Mouse (Mus musculus) stomach, postnatal 0 days (tissue): Measurements from ENCODE around the gene Rad51b.

Experiments
- CTCF ChIP-seq: IDR thresholded peaks from 2 replicates; pipeline ENCODE4 v1.5.1; 2016; ENCODE audit warnings: antibody characterized with exemption, low read depth, mild to moderate bottlenecking, moderate library complexity
- EP300 ChIP-seq: optimal IDR thresholded peaks from 2 replicates; pipeline ENCODE3; 2016; ENCODE audit warnings: antibody characterized with exemption

DNA sequence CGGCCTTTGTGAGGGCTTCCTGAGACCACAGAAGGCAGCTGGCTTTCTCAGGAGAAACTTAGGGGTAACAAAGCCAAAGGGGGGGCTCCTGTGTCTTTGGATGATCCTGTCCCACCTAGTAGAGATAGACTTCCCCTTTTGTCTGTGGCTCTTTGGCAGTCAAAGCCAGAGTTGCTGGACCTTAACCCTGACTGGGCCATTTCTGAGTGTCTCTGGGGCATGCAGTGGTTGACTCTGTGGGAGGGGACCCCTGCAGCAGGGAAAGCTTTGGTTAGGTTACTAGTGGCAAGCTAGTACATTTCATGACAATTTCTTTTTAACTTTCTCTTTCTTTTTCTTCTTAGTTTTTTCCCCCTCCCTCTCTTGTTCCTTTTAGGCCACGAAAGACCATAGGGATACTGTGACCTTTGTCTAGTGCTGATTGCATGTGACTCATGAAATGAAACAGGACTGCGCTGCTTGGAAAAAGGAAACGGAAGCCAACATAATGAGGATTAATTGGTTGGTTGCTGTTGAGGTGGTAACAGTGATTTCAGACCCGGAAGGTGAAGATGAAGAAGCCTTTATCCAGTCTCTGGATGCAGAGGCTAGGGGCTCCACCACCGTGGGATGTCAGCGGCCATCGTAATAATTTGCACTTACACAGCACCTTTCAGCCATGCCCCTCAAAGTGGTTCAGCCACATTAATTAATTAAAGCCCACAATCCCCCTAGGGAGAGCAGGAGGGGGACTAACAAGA lies 516.7 kb downstream of the Rad51b start:
- TF ChIP-seq CTCF (no peak), EP300 (no peak)
